Mouse (Mus musculus): ENCODE data around the gene Zmynd8. TPM values are rescaled to one million over a fixed set of nuclear protein-coding genes. Genes with fewer than 3 reads are reported as not detected.
A peak's percentile ranks its signal among the peaks of the same experiment; 100 is the strongest.

The Zmynd8 gene
- total and polyA plus RNA-seq, 3 experiments, result 54.5 to 153 (median 82.4) TPM

DNA sequence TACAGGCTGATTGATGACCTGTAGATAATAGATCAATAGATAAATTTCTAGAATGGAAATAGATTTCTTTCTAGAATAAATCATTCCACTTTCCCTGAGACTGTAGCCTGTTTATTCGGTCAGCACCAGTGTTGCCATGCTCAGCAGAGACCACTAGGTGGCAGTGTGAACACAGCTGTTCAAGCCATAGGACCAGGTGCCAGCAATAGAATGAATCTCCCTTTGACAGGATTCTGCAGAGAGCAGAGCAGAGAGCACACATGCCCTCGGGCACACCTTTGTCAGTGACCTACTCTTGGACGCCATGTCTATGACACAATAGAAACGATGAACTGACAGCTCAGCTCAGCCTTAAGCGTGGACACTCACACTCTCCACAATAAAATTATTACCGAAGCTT, 119.9 kb downstream of the Zmynd8 start:
- ATAC-seq (ENCODE audit: extremely low read depth, insufficient number of reproducible peaks, low FRiP score, poor library complexity, severe bottlenecking), result peak; percentile 43; the same call in 1 of the 2 replicates
- DNase-seq (ENCODE audit: low spot score), result peak; percentile 78
- Histone ChIP-seq H3K9me3 (replicated peaks) (no peaks in the 10 kb centered on the region), H3K27me3 (ENCODE audit: insufficient read depth, low read length) (no peaks in the 10 kb centered on the region), H3K4me3 (ENCODE audit: low read depth, low read length) (no peak overlapping the region), H3K4me1 (ENCODE audit: insufficient read depth, low read depth, low read length) (peaks cover 11% of the 10 kb centered on the region; the same call in 1 of the 2 replicates), H3K36me3 (replicated peaks) (peaks cover 35% of the 10 kb centered on the region)
- no peak for TF ChIP-seq POLR2AphosphoS5 (IDR thresholded peaks at IDR 0.05; ENCODE audit: insufficient replicate concordance, low read depth, low read length)
- TF ChIP-seq CTCF (IDR thresholded peaks at IDR 0.05; ENCODE audit: low read depth, low read length), result peak; percentile 96
- TF ChIP-seq GATA1 (IDR thresholded peaks at IDR 0.05; ENCODE audit: borderline replicate concordance, low read length), result no peak

- H3K4me1 ChIP-seq (ENCODE audit: insufficient read depth, low read depth, low read length), result no peaks in the 10 kb centered on the region
- H3K4me3 ChIP-seq (ENCODE audit: low read depth, low read length), result no peak overlapping the region
- no peaks in the 10 kb centered on the region for H3K9me3 ChIP-seq (replicated peaks)
- H3K27me3 ChIP-seq (ENCODE audit: insufficient read depth, low read length), result peaks cover 6% of the 10 kb centered on the region; the same call in 1 of the 2 replicates
- no peaks in the 10 kb centered on the region for H3K36me3 ChIP-seq (replicated peaks)
- TF ChIP-seq TAL1 (conservative IDR thresholded peaks at IDR 0.05; ENCODE audit: low read depth, low read length) (no peak), POLR2AphosphoS5 (IDR thresholded peaks at IDR 0.05; ENCODE audit: insufficient replicate concordance, low read depth, low read length) (no peak), GATA2 (IDR thresholded peaks at IDR 0.05; ENCODE audit: borderline replicate concordance, low read depth, low read length) (no peak), CTCF (IDR thresholded peaks at IDR 0.05; ENCODE audit: low read depth, low read length) (no peak), GATA1 (IDR thresholded peaks at IDR 0.05; ENCODE audit: borderline replicate concordance, low read length) (no peak)
- ATAC-seq (ENCODE audit: extremely low read depth, insufficient number of reproducible peaks, low FRiP score, poor library complexity, severe bottlenecking) (no peak), DNase-seq (ENCODE audit: low spot score) (no peak)
Measured at GRCm38 (mm10) chr2:165769375-165769948, 129.4 kb downstream of the Zmynd8 start.

DNA sequence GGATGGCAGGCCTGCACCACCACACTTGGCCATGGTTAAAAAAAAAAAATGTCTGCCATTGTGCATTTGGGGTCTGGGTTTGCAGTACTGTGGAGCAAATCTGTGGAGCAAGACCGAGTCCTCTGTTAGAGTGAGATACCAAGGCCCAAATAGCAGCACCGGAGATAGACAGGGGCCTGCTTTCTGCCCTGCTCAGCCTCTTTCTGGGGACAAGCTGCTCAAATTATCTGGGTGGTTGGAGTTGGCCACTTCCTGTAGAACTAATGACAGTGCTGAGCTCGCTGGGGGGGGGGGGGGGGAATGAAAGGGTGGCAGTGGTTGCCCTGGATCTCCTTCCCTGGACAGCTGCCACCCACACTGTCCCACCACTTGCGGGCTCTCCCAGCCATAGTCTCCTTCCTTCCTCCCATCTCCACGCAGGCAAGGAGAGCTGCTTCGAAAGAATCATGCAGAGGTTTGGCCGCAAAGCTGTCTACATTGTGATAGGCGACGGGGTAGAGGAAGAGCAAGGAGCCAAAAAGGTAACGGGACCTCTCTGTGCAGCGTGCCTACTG, 129.9 kb downstream of the Zmynd8 start:
- Histone ChIP-seq H3K4me1 (ENCODE audit: insufficient read depth, low read depth, low read length) (no peaks in the 10 kb centered on the region), H3K9me3 (replicated peaks) (no peaks in the 10 kb centered on the region), H3K4me3 (ENCODE audit: low read depth, low read length) (no peak overlapping the region), H3K36me3 (replicated peaks) (no peaks in the 10 kb centered on the region), H3K27me3 (ENCODE audit: insufficient read depth, low read length) (peaks cover 6% of the 10 kb centered on the region; the same call in 1 of the 2 replicates)
- ATAC-seq (ENCODE audit: extremely low read depth, insufficient number of reproducible peaks, low FRiP score, poor library complexity, severe bottlenecking) (no peak), DNase-seq (ENCODE audit: low spot score) (no peak)
- no peak for TF ChIP-seq TAL1 (conservative IDR thresholded peaks at IDR 0.05; ENCODE audit: low read depth, low read length)

DNA sequence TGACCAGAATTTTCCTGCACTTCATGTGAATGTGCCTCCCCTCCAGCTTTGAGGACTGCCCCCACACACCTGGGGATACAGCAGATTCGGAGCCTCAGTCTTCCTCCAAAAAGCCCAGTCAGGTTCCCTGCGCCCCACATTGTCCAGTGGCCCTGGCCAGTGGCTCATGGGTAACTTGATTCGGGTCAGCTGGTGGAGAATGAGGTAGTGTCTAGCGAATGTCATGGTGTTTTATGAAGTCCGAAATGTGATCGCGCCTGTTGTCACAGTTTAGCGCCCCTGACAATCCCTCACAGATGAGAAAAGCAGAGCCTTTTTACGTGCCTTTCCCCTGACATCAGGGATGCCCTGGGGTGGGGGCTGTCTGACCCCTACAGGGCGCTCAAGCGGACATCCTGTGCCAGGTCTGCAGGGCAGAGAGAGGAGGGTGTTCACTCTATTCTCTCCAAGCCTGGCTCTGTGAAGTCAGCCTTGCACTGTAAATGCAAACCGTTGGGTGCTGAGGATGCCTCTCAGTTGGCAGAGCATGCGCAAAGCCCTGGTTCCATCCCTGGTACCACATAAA, 139.3 kb downstream of the Zmynd8 start:
- Histone ChIP-seq H3K4me3 (ENCODE audit: low read depth, low read length) (no peak overlapping the region), H3K27me3 (ENCODE audit: insufficient read depth, low read length) (peaks cover 3% of the 10 kb centered on the region; the same call in 1 of the 2 replicates), H3K36me3 (replicated peaks) (no peaks in the 10 kb centered on the region), H3K9me3 (replicated peaks) (no peaks in the 10 kb centered on the region), H3K4me1 (ENCODE audit: insufficient read depth, low read depth, low read length) (no peaks in the 10 kb centered on the region)
- TF ChIP-seq GATA2 (IDR thresholded peaks at IDR 0.05; ENCODE audit: borderline replicate concordance, low read depth, low read length) (no peak), CTCF (IDR thresholded peaks at IDR 0.05; ENCODE audit: low read depth, low read length) (no peak), GATA1 (IDR thresholded peaks at IDR 0.05; ENCODE audit: borderline replicate concordance, low read length) (no peak), TAL1 (conservative IDR thresholded peaks at IDR 0.05; ENCODE audit: low read depth, low read length) (no peak), POLR2AphosphoS5 (IDR thresholded peaks at IDR 0.05; ENCODE audit: insufficient replicate concordance, low read depth, low read length) (no peak)
- no peak for DNase-seq (ENCODE audit: low spot score)
- ATAC-seq (ENCODE audit: extremely low read depth, insufficient number of reproducible peaks, low FRiP score, poor library complexity, severe bottlenecking), result no peak

DNA sequence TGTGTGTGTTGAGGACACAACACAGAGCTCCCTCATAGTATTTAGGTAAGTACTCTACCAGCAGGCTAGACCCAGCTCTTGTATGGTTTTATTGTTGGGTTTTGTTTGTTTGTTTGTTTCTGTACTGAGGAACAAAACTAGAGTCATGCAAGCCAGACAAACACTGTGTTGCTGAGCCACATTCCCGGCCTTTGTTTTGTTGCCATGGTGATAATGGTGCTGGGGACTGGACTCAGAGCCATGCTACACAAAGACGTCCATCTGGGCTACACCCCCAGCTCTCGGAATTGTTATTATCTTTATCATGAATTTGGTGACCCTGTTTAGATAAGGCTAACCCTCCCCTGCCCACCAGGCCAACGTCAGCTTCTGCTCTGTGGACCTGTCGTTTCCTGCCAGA, 140.3 kb downstream of the Zmynd8 start:
- no peak for TF ChIP-seq TAL1 (conservative IDR thresholded peaks at IDR 0.05; ENCODE audit: low read depth, low read length)
- TF ChIP-seq GATA2 (IDR thresholded peaks at IDR 0.05; ENCODE audit: borderline replicate concordance, low read depth, low read length), result no peak
- TF ChIP-seq GATA1 (IDR thresholded peaks at IDR 0.05; ENCODE audit: borderline replicate concordance, low read length), result no peak
- TF ChIP-seq POLR2AphosphoS5 (IDR thresholded peaks at IDR 0.05; ENCODE audit: insufficient replicate concordance, low read depth, low read length), result no peak
- no peak for TF ChIP-seq CTCF (IDR thresholded peaks at IDR 0.05; ENCODE audit: low read depth, low read length)
- DNase-seq (ENCODE audit: low spot score) (no peak), ATAC-seq (ENCODE audit: extremely low read depth, insufficient number of reproducible peaks, low FRiP score, poor library complexity, severe bottlenecking) (no peak)
- Histone ChIP-seq H3K27me3 (ENCODE audit: insufficient read depth, low read length) (peaks cover 3% of the 10 kb centered on the region; the same call in 1 of the 2 replicates), H3K9me3 (replicated peaks) (no peaks in the 10 kb centered on the region), H3K36me3 (replicated peaks) (no peaks in the 10 kb centered on the region), H3K4me1 (ENCODE audit: insufficient read depth, low read depth, low read length) (no peaks in the 10 kb centered on the region), H3K4me3 (ENCODE audit: low read depth, low read length) (no peak overlapping the region)

DNA sequence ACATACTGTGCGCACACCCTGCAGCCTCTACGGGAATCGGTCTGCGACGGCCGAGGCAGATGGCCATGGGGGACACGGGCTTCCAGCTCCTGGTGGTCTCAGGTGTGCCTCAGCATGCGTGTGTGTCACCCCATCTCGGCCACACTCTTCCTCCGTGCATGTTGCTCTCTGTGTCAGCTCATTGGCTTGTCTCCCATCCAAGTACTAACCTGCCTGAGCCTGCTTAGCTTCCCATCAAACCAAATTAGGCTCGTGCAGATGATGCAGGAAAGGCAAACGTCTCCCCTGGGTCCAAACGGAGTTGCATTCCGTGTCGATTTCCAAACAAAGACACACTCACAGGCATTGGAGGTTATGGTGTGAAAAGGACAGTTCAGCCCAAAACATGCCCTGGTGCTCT, 141.0 kb downstream of the Zmynd8 start:
- no peaks in the 10 kb centered on the region for H3K9me3 ChIP-seq (replicated peaks)
- no peaks in the 10 kb centered on the region for H3K4me1 ChIP-seq (ENCODE audit: insufficient read depth, low read depth, low read length)
- peaks cover 3% of the 10 kb centered on the region; the same call in 1 of the 2 replicates for H3K27me3 ChIP-seq (ENCODE audit: insufficient read depth, low read length)
- no peak overlapping the region for H3K4me3 ChIP-seq (ENCODE audit: low read depth, low read length)
- no peaks in the 10 kb centered on the region for H3K36me3 ChIP-seq (replicated peaks)
- ATAC-seq (ENCODE audit: extremely low read depth, insufficient number of reproducible peaks, low FRiP score, poor library complexity, severe bottlenecking) (no peak), DNase-seq (ENCODE audit: low spot score) (no peak)
- no peak for TF ChIP-seq GATA1 (IDR thresholded peaks at IDR 0.05; ENCODE audit: borderline replicate concordance, low read length)
- TF ChIP-seq TAL1 (conservative IDR thresholded peaks at IDR 0.05; ENCODE audit: low read depth, low read length), result no peak
- TF ChIP-seq CTCF (IDR thresholded peaks at IDR 0.05; ENCODE audit: low read depth, low read length), result no peak
- no peak for TF ChIP-seq POLR2AphosphoS5 (IDR thresholded peaks at IDR 0.05; ENCODE audit: insufficient replicate concordance, low read depth, low read length)
- TF ChIP-seq GATA2 (IDR thresholded peaks at IDR 0.05; ENCODE audit: borderline replicate concordance, low read depth, low read length), result no peak

All from G1E (cell line).